Comparison of ENCODE assay signal across 9 mouse cellular contexts in genomic region chr12:105966887-105967637, GRCm38 (mm10). TPM values are rescaled to one million over a fixed set of nuclear protein-coding genes. Genes with fewer than 3 reads are reported as not detected.
DNase-seq lines count a peak whose midpoint lies in the region; ATAC-seq lines count a peak whose summit lies in the region.
"Had no signal": no experiment of that assay in that cellular context is flagged by ENCODE, and none has a peak within 500 bp of the region (broad histone marks: within the 10 kb centered on the region; RNA-seq: fewer than 3 reads in every experiment).

No protein-coding gene starts in this region.

- peaks cover 6% of the 10 kb centered on the region in 2 experiments; a peak in 3 of 4 replicates for H3K4me1 ChIP-seq in heart, embryonic 14.5 days (ENCODE audit: control insufficient read depth in 2 of 2, insufficient read depth in 2 of 2, low read length in 2 of 2)
- H3K4me1 ChIP-seq in liver, embryonic 11.5 days (replicated peaks; ENCODE audit: control insufficient read depth, insufficient read depth, low read length): peaks cover 6% of the 10 kb centered on the region
- H3K4me1 ChIP-seq in liver, embryonic 13.5 days (replicated peaks): peaks cover 17% of the 10 kb centered on the region

- 55% methylated on average over 19 of the region's 19 CpGs for WGBS in heart, embryonic 14.5 days
- WGBS in liver, embryonic 11.5 days: 37% methylated on average over 19 of the region's 19 CpGs
- WGBS in liver, embryonic 13.5 days (ENCODE audit: insufficient replicate concordance): 26% methylated on average over 19 of the region's 19 CpGs

- 0 out of 2 replicates have a peak, but pooled peaks cover 1% of the 10 kb centered on the region for H3K9me3 ChIP-seq in heart, embryonic 14.5 days (ENCODE audit: control insufficient read depth, low read length)
- H3K9me3 ChIP-seq in liver, embryonic 11.5 days (ENCODE audit: control insufficient read depth, low read length): no peaks in the 10 kb centered on the region
- H3K9me3 ChIP-seq in liver, embryonic 13.5 days (replicated peaks): no peaks in the 10 kb centered on the region

- no peak for ATAC-seq in heart, embryonic 14.5 days (ENCODE audit: insufficient number of reproducible peaks, insufficient read depth, low FRiP score, low read depth)
- ATAC-seq in liver, embryonic 11.5 days (replicated peaks; ENCODE audit: low FRiP score): no peak
- peak; percentile 27 for ATAC-seq in common myeloid progenitor, adult 5-6 weeks (replicated peaks; ENCODE audit: low read depth, poor library complexity, severe bottlenecking)
- ATAC-seq in liver, embryonic 13.5 days (ENCODE audit: low read depth): no peak

- H3K36me3 ChIP-seq in heart, embryonic 14.5 days (ENCODE audit: control insufficient read depth, insufficient read depth, low read length): no peaks in the 10 kb centered on the region
- no peaks in the 10 kb centered on the region for H3K36me3 ChIP-seq in liver, embryonic 11.5 days (ENCODE audit: control insufficient read depth, insufficient read depth, low read length)
- H3K36me3 ChIP-seq in liver, embryonic 13.5 days: no peaks in the 10 kb centered on the region

- no peak overlapping the region for H3K27ac ChIP-seq in heart, embryonic 14.5 days (replicated peaks in 1 of 2; ENCODE audit: control insufficient read depth in 1 of 2, insufficient read depth in 1 of 2, low read depth in 2 of 2, low read length in 2 of 2)
- no peak overlapping the region for H3K27ac ChIP-seq in liver, embryonic 11.5 days (ENCODE audit: low read depth, low read length)
- H3K27ac ChIP-seq in liver, embryonic 13.5 days: no peak overlapping the region
- H3K27ac ChIP-seq: left cerebral cortex, adult 2 months had no signal

- H3K9ac ChIP-seq in heart, embryonic 14.5 days (ENCODE audit: low read length): no peak overlapping the region
- H3K9ac ChIP-seq in liver, embryonic 11.5 days (ENCODE audit: low read depth, low read length): no peak overlapping the region
- H3K9ac ChIP-seq in liver, embryonic 13.5 days: no peak overlapping the region

- peak overlapping the region; percentile 62 for H3K4me2 ChIP-seq in heart, embryonic 14.5 days (ENCODE audit: low read length)
- H3K4me2 ChIP-seq in liver, embryonic 11.5 days: peak overlapping the region; percentile 57; the same call in 1 of the 2 replicates
- H3K4me2 ChIP-seq in liver, embryonic 13.5 days: peak overlapping the region; percentile 34; the same call in 1 of the 2 replicates

- H3K4me3 ChIP-seq in heart, embryonic 14.5 days (ENCODE audit: control insufficient read depth in 1 of 2, insufficient read depth in 1 of 2, low read depth in 1 of 2, low read length in 2 of 2): peak overlapping the region in 1 of 2 experiments; percentile 24; a peak in 1 of 4 replicates
- H3K4me3 ChIP-seq in liver, embryonic 11.5 days (ENCODE audit: low read depth, low read length): no peak overlapping the region
- H3K4me3 ChIP-seq in liver, embryonic 13.5 days (replicated peaks): no peak overlapping the region
- H3K4me3 ChIP-seq: left cerebral cortex, adult 2 months had no signal

- no peak for DNase-seq in heart, adult 11 months
- DNase-seq in liver, embryonic 11.5 days (ENCODE audit: low spot score): no peak
- DNase-seq in liver: no peak
- DNase-seq in liver, embryonic 13.5 days: no peak
- DNase-seq in cerebellum, adult 18-20 months: no peak
- DNase-seq in kidney, adult 8-10 months: no peak

- no peaks in the 10 kb centered on the region; the same call in 1 of the 2 replicates for H3K27me3 ChIP-seq in heart, embryonic 14.5 days (ENCODE audit: control insufficient read depth, insufficient read depth, low read length)
- peaks cover 23% of the 10 kb centered on the region for H3K27me3 ChIP-seq in liver, embryonic 11.5 days (replicated peaks; ENCODE audit: control insufficient read depth, insufficient read depth, low read length)
- peaks cover 76% of the 10 kb centered on the region for H3K27me3 ChIP-seq in liver, embryonic 13.5 days

RNA-seq across cellular contexts. Expression of gene Vrk1, which starts 43.0 kb away (rescaled TPM):
- polyA plus RNA-seq in heart, embryonic 14.5 days (2014; fragmentation: Nextera tagmentation; extraction: Ambion mirVana): 37.1 and 39.8 TPM in 2 replicates
- 161 and 179 TPM in 2 replicates for polyA plus RNA-seq in liver, embryonic 11.5 days (2014; fragmentation: Nextera tagmentation; extraction: Ambion mirVana)
- 152 and 167 TPM in 2 replicates for total RNA-seq in common myeloid progenitor, adult 5-6 weeks (2017)
- polyA plus RNA-seq in liver, embryonic 13.5 days (2015; fragmentation: Nextera tagmentation; extraction: Ambion mirVana): 127 and 146 TPM in 2 replicates
